Mouse (Mus musculus) bone marrow, adult 2 months (tissue): ENCODE results near the gene Myrip.

Experiments used
- CTCF ChIP-seq: fragments of 200-500 bp; IDR thresholded peaks from 2 replicates; pipeline ENCODE4 v1.5.1; 2011; ENCODE audit warnings: low read length, control low read depth; ENCODE audit not compliant: control insufficient read depth, insufficient read depth
- POLR2A ChIP-seq: fragments of 200-500 bp; IDR thresholded peaks from 2 replicates; pipeline ENCODE4 v1.6.1; 2011; ENCODE audit warnings: low read depth, mild to moderate bottlenecking, control low read depth, low read length, borderline replicate concordance; ENCODE audit not compliant: control insufficient read depth

- no peak for TF ChIP-seq CTCF
- no peak for TF ChIP-seq POLR2A
These were observed 108.4 kb downstream of the Myrip start for GRCm38 (mm10) chr9:120409663-120410181.
